Mouse (Mus musculus): Measurements from ENCODE around the gene Smpx. TPM values are rescaled to one million over a fixed set of nuclear protein-coding genes. Genes with fewer than 3 reads are reported as not detected.

Smpx gene
- total RNA-seq, 2 experiments from 2014 or later: not detected

Other genes with a start within 250 kb of the Smpx start
- gene Sms, start 206.6 kb upstream of the Smpx start, total RNA-seq (2021): 100 to 1,000 TPM in 1 of 2 experiments, 10 to 100 TPM in 1; 89.3 to 102 TPM
- not detected for gene Yy2, start 129.9 kb upstream of the Smpx start, total RNA-seq (2021)
- gene Mbtps2, start 100.2 kb upstream of the Smpx start, total RNA-seq (2021): 10 to 100 TPM; 33.8 to 38.5 TPM
- gene Klhl34, start 119.5 kb downstream of the Smpx start, total RNA-seq (2021): under 1 TPM in 1 of 2 experiments, not detected in 1; 0.22 TPM

Data from layer of hippocampus, postnatal 10 days (tissue).